Comparison of ENCODE assay signal across 28 mouse cellular contexts in the genomic region with DNA sequence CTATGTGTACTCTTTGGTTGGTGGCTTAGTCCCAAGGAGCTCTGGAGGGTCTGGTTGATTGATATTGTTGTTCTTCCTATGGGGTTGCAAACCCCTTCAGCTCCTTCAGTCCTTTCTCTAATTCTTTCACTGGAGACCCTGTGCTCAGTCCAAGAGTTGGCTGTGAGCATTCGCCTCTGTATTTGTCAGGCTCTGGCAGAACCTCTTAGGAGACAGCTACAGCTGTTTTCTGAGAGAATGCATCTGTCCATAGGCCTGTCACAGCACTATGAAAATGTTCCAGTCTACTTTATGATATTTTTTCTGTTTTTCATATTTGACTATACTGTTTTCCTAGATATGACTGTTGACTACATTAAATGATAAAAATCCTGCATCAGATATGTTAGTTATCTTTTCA. TPM values are rescaled to one million over a fixed set of nuclear protein-coding genes. Genes with fewer than 3 reads are reported as not detected.
DNase-seq lines count a peak whose midpoint lies in the region; ATAC-seq and TF ChIP-seq lines count a peak whose summit lies in the region.
"Had no signal": no experiment of that assay in that cellular context is flagged by ENCODE, and none has a peak within 500 bp of the region (broad histone marks: within the 10 kb centered on the region; RNA-seq: fewer than 3 reads in every experiment).

No protein-coding gene starts in this region.

- DNase-seq in heart, adult 18-20 months = peak; percentile 22
- DNase-seq in kidney, postnatal 10 days = peak; percentile 27
- DNase-seq in kidney, postnatal 25 days = no peak
- DNase-seq in lung, adult 2 months = no peak
- DNase-seq in lung, postnatal 10 days = peak; percentile 47
- DNase-seq in lung, postnatal 25 days (ENCODE audit: low spot score) = no peak
- DNase-seq: adrenal gland, adult 8-10 months; adrenal gland, postnatal 25 days; cerebellum, adult 11-12 months; cerebellum, adult 8-10 months; cerebellum, postnatal 10 days; cerebellum, postnatal 36 days; embryo, embryonic 11 days; gastrocnemius, postnatal 25 days; heart, adult 2 months; heart, postnatal 4 days had no signal

- H3K27me3 ChIP-seq in heart, embryonic 12.5 days (replicated peaks) = no peaks in the 10 kb centered on the region
- H3K27me3 ChIP-seq in lung, embryonic 15.5 days = no peaks in the 10 kb centered on the region
- H3K27me3 ChIP-seq: embryonic facial prominence, embryonic 13.5 days; forebrain, embryonic 12.5 days; forebrain, embryonic 15.5 days; heart, embryonic 15.5 days had no signal

- H3K4me2 ChIP-seq in heart, embryonic 12.5 days = no peak overlapping the region
- no peak overlapping the region for H3K4me2 ChIP-seq in lung, embryonic 15.5 days
- H3K4me2 ChIP-seq: embryonic facial prominence, embryonic 13.5 days; forebrain, embryonic 12.5 days; forebrain, embryonic 15.5 days; heart, embryonic 11.5 days; heart, embryonic 15.5 days; hindbrain, embryonic 14.5 days had no signal

- no peak overlapping the region for H3K4me3 ChIP-seq in heart, embryonic 12.5 days
- no peak overlapping the region for H3K4me3 ChIP-seq in lung, embryonic 15.5 days
- no peak overlapping the region for H3K4me3 ChIP-seq in lung, adult 2 months (replicated peaks; ENCODE audit: extremely low read depth, low read depth, low read length)
- H3K4me3 ChIP-seq: embryonic facial prominence, embryonic 10.5 days; embryonic facial prominence, embryonic 13.5 days; erythroblast, embryonic 14.5 days; forebrain, embryonic 12.5 days; forebrain, embryonic 15.5 days; heart, adult 2 months; heart, embryonic 15.5 days had no signal

- no peak overlapping the region for H3K9ac ChIP-seq in heart, embryonic 12.5 days
- no peak overlapping the region for H3K9ac ChIP-seq in lung, embryonic 15.5 days
- H3K9ac ChIP-seq: embryonic facial prominence, embryonic 13.5 days; forebrain, embryonic 12.5 days; forebrain, embryonic 15.5 days; heart, embryonic 15.5 days; hindbrain, embryonic 14.5 days had no signal

- TF ChIP-seq POLR2A in lung, adult 2 months (IDR thresholded peaks at IDR 0.05; ENCODE audit: borderline replicate concordance, extremely low read depth, low read depth, low read length) = no peak

- 77% methylated on average over 1 of the region's 1 CpGs for WGBS in heart, embryonic 12.5 days
- 49% methylated on average over 1 of the region's 1 CpGs for WGBS in lung, embryonic 15.5 days
- 75% methylated on average over 1 of the region's 1 CpGs for WGBS in lung, adult 2 months

- no peaks in the 10 kb centered on the region for H3K4me1 ChIP-seq in heart, embryonic 12.5 days (replicated peaks)
- peaks cover 5% of the 10 kb centered on the region; the same call in 1 of the 2 replicates for H3K4me1 ChIP-seq in lung, embryonic 15.5 days
- H3K4me1 ChIP-seq in lung, adult 2 months (ENCODE audit: control insufficient read depth, insufficient read depth, low read length) = no peaks in the 10 kb centered on the region; the same call in 1 of the 2 replicates
- H3K4me1 ChIP-seq: embryonic facial prominence, embryonic 10.5 days; embryonic facial prominence, embryonic 13.5 days; forebrain, embryonic 12.5 days; forebrain, embryonic 15.5 days; heart, embryonic 15.5 days had no signal

- ATAC-seq in heart, embryonic 12.5 days (ENCODE audit: insufficient number of reproducible peaks, low FRiP score) = no peak
- peak; percentile 93; the same call in 1 of the 2 replicates for ATAC-seq in lung, embryonic 15.5 days (ENCODE audit: borderline replicate concordance, extremely low read depth, low FRiP score, low TSS enrichment)
- ATAC-seq: activated CD4-positive, CD25-positive, alpha-beta regulatory T cell, adult 4 months; forebrain, embryonic 15.5 days had no signal

- no peak for TF ChIP-seq CTCF in lung, adult 2 months (IDR thresholded peaks at IDR 0.05; ENCODE audit: insufficient read depth, low read length)

- no peak overlapping the region for H3K27ac ChIP-seq in heart, embryonic 12.5 days (ENCODE audit: poor library complexity, severe bottlenecking)
- no peak overlapping the region for H3K27ac ChIP-seq in lung, embryonic 15.5 days
- H3K27ac ChIP-seq: embryonic facial prominence, embryonic 10.5 days; embryonic facial prominence, embryonic 13.5 days; forebrain, embryonic 12.5 days; forebrain, embryonic 15.5 days; heart, adult 2 months; heart, embryonic 15.5 days; hindbrain, embryonic 14.5 days had no signal

- peaks cover 22% of the 10 kb centered on the region for H3K36me3 ChIP-seq in heart, embryonic 12.5 days
- H3K36me3 ChIP-seq in lung, embryonic 15.5 days = peaks cover 27% of the 10 kb centered on the region
- H3K36me3 ChIP-seq: embryonic facial prominence, embryonic 10.5 days; embryonic facial prominence, embryonic 13.5 days; forebrain, embryonic 12.5 days; forebrain, embryonic 15.5 days had no signal

- 0 out of 2 replicates have a peak, but pooled peaks cover 2% of the 10 kb centered on the region for H3K9me3 ChIP-seq in heart, embryonic 12.5 days (replicated peaks)
- no peaks in the 10 kb centered on the region for H3K9me3 ChIP-seq in lung, embryonic 15.5 days
- H3K9me3 ChIP-seq: embryonic facial prominence, embryonic 10.5 days; embryonic facial prominence, embryonic 13.5 days; forebrain, embryonic 12.5 days; forebrain, embryonic 15.5 days; heart, embryonic 15.5 days had no signal

RNA-seq across cellular contexts. Expression of a gene that starts 9.3 kb away (rescaled TPM):
- 10 to 100 TPM in 1 of 2 experiments, 1 to 10 TPM in 1; 9.4 to 11.3 TPM for total RNA-seq in heart, adult 18-20 months (2021)
- 6.1 and 6.8 TPM in 2 replicates for polyA plus RNA-seq in heart, embryonic 12.5 days (2016; fragmentation: Nextera tagmentation; extraction: Ambion mirVana)
- 32.3 and 36.3 TPM in 2 replicates for polyA plus RNA-seq in lung, embryonic 15.5 days (2015; fragmentation: Nextera tagmentation; extraction: Ambion mirVana)
- 17.4 and 29.1 TPM in 2 replicates for polyA plus RNA-seq in lung, adult 2 months (2012; rRNA removed)

RNA-seq across cellular contexts. Expression of a gene that starts 14.8 kb away (rescaled TPM):
- total RNA-seq in heart, adult 18-20 months (2021) = under 1 TPM; 0.13 to 0.27 TPM
- polyA plus RNA-seq in heart, embryonic 12.5 days (2016; fragmentation: Nextera tagmentation; extraction: Ambion mirVana) = 1.4 and 2.0 TPM in 2 replicates
- polyA plus RNA-seq in lung, embryonic 15.5 days (2015; fragmentation: Nextera tagmentation; extraction: Ambion mirVana) = 0.15 and 0.19 TPM in 2 replicates
- 0.21 and 0.32 TPM in 2 replicates for polyA plus RNA-seq in lung, adult 2 months (2012; rRNA removed)
- total RNA-seq: adrenal gland, postnatal 25 days; gastrocnemius, adult 8-10 months; gastrocnemius, postnatal 25 days had no signal
- polyA plus RNA-seq: embryonic facial prominence, embryonic 10.5 days; embryonic facial prominence, embryonic 13.5 days; erythroblast, embryonic 14.5 days had no signal

RNA-seq across cellular contexts. Expression of a gene that starts 47.4 kb away (rescaled TPM):
- 10 to 100 TPM; 31.5 to 39.0 TPM for total RNA-seq in heart, adult 18-20 months (2021)
- 15.1 and 16.9 TPM in 2 replicates for polyA plus RNA-seq in heart, embryonic 12.5 days (2016; fragmentation: Nextera tagmentation; extraction: Ambion mirVana)
- polyA plus RNA-seq in lung, embryonic 15.5 days (2015; fragmentation: Nextera tagmentation; extraction: Ambion mirVana) = 34.5 and 34.6 TPM in 2 replicates
- polyA plus RNA-seq in lung, adult 2 months (2012; rRNA removed) = 28.5 and 32.4 TPM in 2 replicates

Comparison
In these comparisons a context has a peak if more than half of its experiments do, and no peak if none do; other contexts are left out.
1. DNase-seq: peak in heart, adult 18-20 months (2 of 2), kidney, postnatal 10 days (single experiment) and lung, postnatal 10 days (single experiment); none in kidney, postnatal 25 days (0 of 2), lung, adult 2 months (single experiment) and lung, postnatal 25 days (single experiment).